In genomic region chr8:119901349-119901748, GRCm38 (mm10) we compare ENCODE assay signal across 29 mouse cellular contexts. TPM values are rescaled to one million over a fixed set of nuclear protein-coding genes. Genes with fewer than 3 reads are reported as not detected.
DNase-seq lines count a peak whose midpoint lies in the region; ATAC-seq and TF ChIP-seq lines count a peak whose summit lies in the region.
"Had no signal": no experiment of that assay in that cellular context is flagged by ENCODE, and none has a peak within 500 bp of the region (broad histone marks: within the 10 kb centered on the region; RNA-seq: fewer than 3 reads in every experiment).

No protein-coding gene starts in this region.

- peaks cover 27% of the 10 kb centered on the region for H3K4me1 ChIP-seq in forebrain, embryonic 10.5 days
- 0 out of 2 replicates have a peak, but pooled peaks cover 3% of the 10 kb centered on the region for H3K4me1 ChIP-seq in forebrain, embryonic 12.5 days
- H3K4me1 ChIP-seq in liver, postnatal 0 days (ENCODE audit: insufficient read depth), result peaks cover 12% of the 10 kb centered on the region
- H3K4me1 ChIP-seq in kidney, embryonic 16.5 days (ENCODE audit: insufficient read depth, low read length), result peaks cover 7% of the 10 kb centered on the region; the same call in 1 of the 2 replicates
- H3K4me1 ChIP-seq: forebrain, embryonic 15.5 days; limb, embryonic 13.5 days; neural tube, embryonic 12.5 days had no signal

- WGBS in forebrain, embryonic 10.5 days, result 82% methylated on average over 3 of the region's 3 CpGs
- WGBS in forebrain, embryonic 12.5 days, result 89% methylated on average over 3 of the region's 3 CpGs
- 40% methylated on average over 3 of the region's 3 CpGs for WGBS in liver, postnatal 0 days (ENCODE audit: insufficient replicate concordance)
- 67% methylated on average over 3 of the region's 3 CpGs for WGBS in kidney, embryonic 16.5 days

- no peaks in the 10 kb centered on the region for H3K9me3 ChIP-seq in forebrain, embryonic 10.5 days
- H3K9me3 ChIP-seq in forebrain, embryonic 12.5 days, result no peaks in the 10 kb centered on the region
- H3K9me3 ChIP-seq in liver, postnatal 0 days (ENCODE audit: low read length), result no peaks in the 10 kb centered on the region
- no peaks in the 10 kb centered on the region for H3K9me3 ChIP-seq in kidney, embryonic 16.5 days (ENCODE audit: low read length)
- H3K9me3 ChIP-seq: forebrain, embryonic 15.5 days; limb, embryonic 13.5 days; liver, embryonic 15.5 days; neural tube, embryonic 12.5 days; stomach, embryonic 15.5 days had no signal

- no peak for DNase-seq in forebrain, embryonic 10.5 days (ENCODE audit: extremely low spot score, low spot score)
- no peak for DNase-seq in liver, postnatal 0 days
- no peak for DNase-seq in liver
- DNase-seq in kidney, postnatal 36 days, result peak; percentile 69 to 85
- DNase-seq in retina, postnatal 1 day, result no peak
- no peak for DNase-seq in adrenal gland, postnatal 14 days
- DNase-seq: cerebellum, adult 8-10 months; cerebellum, postnatal 25 days; gastrocnemius, adult 2 months; gastrocnemius, postnatal 36 days; heart, postnatal 36 days; lung, postnatal 36 days; thymus, postnatal 14 days had no signal

- no peak for TF ChIP-seq EP300 in liver, postnatal 0 days (IDR thresholded peaks at IDR 0.05; ENCODE audit: low read depth)

- H3K36me3 ChIP-seq in forebrain, embryonic 10.5 days (replicated peaks), result no peaks in the 10 kb centered on the region
- no peaks in the 10 kb centered on the region for H3K36me3 ChIP-seq in forebrain, embryonic 12.5 days (replicated peaks)
- no peaks in the 10 kb centered on the region for H3K36me3 ChIP-seq in liver, postnatal 0 days (replicated peaks; ENCODE audit: insufficient read depth, low read length)
- no peaks in the 10 kb centered on the region for H3K36me3 ChIP-seq in kidney, embryonic 16.5 days (ENCODE audit: insufficient read depth, low read length)
- H3K36me3 ChIP-seq: forebrain, embryonic 15.5 days; limb, embryonic 13.5 days; liver, embryonic 15.5 days; neural tube, embryonic 12.5 days; stomach, embryonic 15.5 days had no signal

- H3K27me3 ChIP-seq in forebrain, embryonic 10.5 days (ENCODE audit: poor library complexity, severe bottlenecking), result peaks cover 40% of the 10 kb centered on the region
- H3K27me3 ChIP-seq in forebrain, embryonic 12.5 days, result peaks cover 47% of the 10 kb centered on the region
- peaks cover 11% of the 10 kb centered on the region; the same call in 1 of the 2 replicates for H3K27me3 ChIP-seq in liver, postnatal 0 days (ENCODE audit: insufficient read depth, low read length)
- H3K27me3 ChIP-seq in kidney, embryonic 16.5 days (ENCODE audit: insufficient read depth, low read length), result peaks cover 8% of the 10 kb centered on the region; the same call in 1 of the 2 replicates
- H3K27me3 ChIP-seq: stomach, embryonic 15.5 days had no signal

- no peak overlapping the region for H3K4me3 ChIP-seq in forebrain, embryonic 10.5 days
- no peak overlapping the region for H3K4me3 ChIP-seq in forebrain, embryonic 12.5 days (replicated peaks)
- no peak overlapping the region for H3K4me3 ChIP-seq in liver, postnatal 0 days (ENCODE audit: low read depth, low read length)
- H3K4me3 ChIP-seq in kidney, embryonic 16.5 days (ENCODE audit: low read length), result no peak overlapping the region
- H3K4me3 ChIP-seq: forebrain, embryonic 15.5 days; gastrocnemius, adult 2 months; left cerebral cortex, adult 2 months; limb, embryonic 13.5 days; liver, embryonic 15.5 days; myocyte; neural tube, embryonic 12.5 days; stomach, embryonic 15.5 days had no signal

- no peak for TF ChIP-seq CTCF in liver, postnatal 0 days (IDR thresholded peaks at IDR 0.05; ENCODE audit: low read depth)

- no peak for ATAC-seq in forebrain, embryonic 12.5 days (ENCODE audit: low FRiP score)
- ATAC-seq in liver, postnatal 0 days, result peak; percentile 79
- peak; percentile 46; the same call in 1 of the 2 replicates for ATAC-seq in kidney, embryonic 16.5 days (ENCODE audit: low FRiP score, low TSS enrichment)
- ATAC-seq: activated CD4-positive, CD25-positive, alpha-beta regulatory T cell, adult 4 months; forebrain, embryonic 15.5 days had no signal

- H3K9ac ChIP-seq in forebrain, embryonic 12.5 days, result no peak overlapping the region
- H3K9ac ChIP-seq in liver, postnatal 0 days (replicated peaks), result no peak overlapping the region
- no peak overlapping the region for H3K9ac ChIP-seq in kidney, embryonic 16.5 days (replicated peaks; ENCODE audit: low read length)
- H3K9ac ChIP-seq: forebrain, embryonic 15.5 days; hindbrain, embryonic 14.5 days; limb, embryonic 13.5 days; liver, embryonic 15.5 days; neural tube, embryonic 12.5 days; stomach, embryonic 15.5 days had no signal

- H3K27ac ChIP-seq in forebrain, embryonic 10.5 days, result 0 out of 2 replicates have a peak overlapping the region, but pooled peaks have one; percentile 30
- H3K27ac ChIP-seq in forebrain, embryonic 12.5 days, result no peak overlapping the region
- H3K27ac ChIP-seq in liver, postnatal 0 days (ENCODE audit: low read depth), result no peak overlapping the region
- H3K27ac ChIP-seq in kidney, embryonic 16.5 days (ENCODE audit: low read length), result no peak overlapping the region
- H3K27ac ChIP-seq: forebrain, embryonic 15.5 days; gastrocnemius, adult 2 months; hindbrain, embryonic 14.5 days; left cerebral cortex, adult 2 months; limb, embryonic 13.5 days; liver, embryonic 15.5 days; neural tube, embryonic 12.5 days; stomach, embryonic 15.5 days had no signal

- H3K4me2 ChIP-seq in forebrain, embryonic 12.5 days, result no peak overlapping the region
- no peak overlapping the region for H3K4me2 ChIP-seq in liver, postnatal 0 days (ENCODE audit: low read depth, low read length)
- no peak overlapping the region for H3K4me2 ChIP-seq in kidney, embryonic 16.5 days (replicated peaks; ENCODE audit: low read depth, low read length)
- H3K4me2 ChIP-seq: forebrain, embryonic 15.5 days; heart, embryonic 11.5 days; hindbrain, embryonic 14.5 days; limb, embryonic 13.5 days; liver, embryonic 15.5 days; midbrain, embryonic 11.5 days; neural tube, embryonic 12.5 days; stomach, embryonic 15.5 days had no signal

RNA-seq across cellular contexts. Expression of gene Usp10, which starts 8.8 kb away (rescaled TPM):
- 251 and 264 TPM in 2 replicates for polyA plus RNA-seq in forebrain, embryonic 10.5 days (2016; fragmentation: Nextera tagmentation; extraction: Ambion mirVana)
- polyA plus RNA-seq in forebrain, embryonic 12.5 days (2016; fragmentation: Nextera tagmentation; extraction: Ambion mirVana), result 167 and 176 TPM in 2 replicates
- 44.1 and 46.5 TPM in 2 replicates for polyA plus RNA-seq in liver, postnatal 0 days (2015; fragmentation: Nextera tagmentation; extraction: Ambion mirVana)
- polyA plus RNA-seq in kidney, embryonic 16.5 days (2015; fragmentation: Nextera tagmentation; extraction: Ambion mirVana), result 194 and 197 TPM in 2 replicates
- 103 and 109 TPM in 2 replicates for total RNA-seq in adrenal gland, postnatal 14 days (2021)

RNA-seq across cellular contexts. Expression of gene Gm20388, which starts 9.3 kb away (rescaled TPM):
- polyA plus RNA-seq in forebrain, embryonic 10.5 days (2016; fragmentation: Nextera tagmentation; extraction: Ambion mirVana), result 1.2 and 5.5 TPM in 2 replicates
- 5.6 TPM in 1 of 2 replicates, not detected in the other for polyA plus RNA-seq in forebrain, embryonic 12.5 days (2016; fragmentation: Nextera tagmentation; extraction: Ambion mirVana)
- not detected in 2 replicates for polyA plus RNA-seq in liver, postnatal 0 days (2015; fragmentation: Nextera tagmentation; extraction: Ambion mirVana)
- polyA plus RNA-seq in kidney, embryonic 16.5 days (2015; fragmentation: Nextera tagmentation; extraction: Ambion mirVana), result 2.9 and 7.7 TPM in 2 replicates
- 4.6 and 17.6 TPM in 2 replicates for total RNA-seq in adrenal gland, postnatal 14 days (2021)
- total RNA-seq: layer of hippocampus, postnatal 14 days had no signal
- polyA plus RNA-seq: forebrain, embryonic 15.5 days; hindbrain, embryonic 14.5 days; liver, embryonic 15.5 days; lung, embryonic 16.5 days; midbrain, embryonic 11.5 days; midbrain, postnatal 0 days; neural tube, embryonic 12.5 days; stomach, embryonic 15.5 days had no signal

RNA-seq across cellular contexts. Expression of gene Klhl36, which starts 39.3 kb away (rescaled TPM):
- 10.8 and 11.1 TPM in 2 replicates for polyA plus RNA-seq in forebrain, embryonic 10.5 days (2016; fragmentation: Nextera tagmentation; extraction: Ambion mirVana)
- 9.9 and 10.9 TPM in 2 replicates for polyA plus RNA-seq in forebrain, embryonic 12.5 days (2016; fragmentation: Nextera tagmentation; extraction: Ambion mirVana)
- 4.3 and 4.9 TPM in 2 replicates for polyA plus RNA-seq in liver, postnatal 0 days (2015; fragmentation: Nextera tagmentation; extraction: Ambion mirVana)
- 20.4 and 22.4 TPM in 2 replicates for polyA plus RNA-seq in kidney, embryonic 16.5 days (2015; fragmentation: Nextera tagmentation; extraction: Ambion mirVana)
- 6.6 and 10.0 TPM in 2 replicates for total RNA-seq in adrenal gland, postnatal 14 days (2021)

Comparison
In these comparisons a context has a peak if more than half of its experiments do, and no peak if none do; other contexts are left out.
1. DNase-seq: peak in kidney, postnatal 36 days (2 of 2); none in forebrain, embryonic 10.5 days (single experiment), liver, postnatal 0 days (single experiment), liver (single experiment), retina, postnatal 1 day (single experiment) and adrenal gland, postnatal 14 days (single experiment).